Mouse (Mus musculus): ENCODE results near the gene Fam160b1. TPM values are rescaled to one million over a fixed set of nuclear protein-coding genes. Genes with fewer than 3 reads are reported as not detected.
A peak's percentile ranks its signal among the peaks of the same experiment; 100 is the strongest.

Fam160b1 gene
- polyA plus RNA-seq, 1 experiment from 2014 or later = 20.3 TPM

GRCm38 (mm10) chr19:57415031-57415807 is 54.7 kb downstream of the Fam160b1 start:
- Histone ChIP-seq H3K27ac (ENCODE audit: low read depth) (no peak overlapping the region), H3K9me3 (ENCODE audit: low read depth, low read length) (no peaks in the 10 kb centered on the region), H3K9ac (no peak overlapping the region), H3K27me3 (ENCODE audit: insufficient read depth, low read length) (no peaks in the 10 kb centered on the region), H3K4me3 (ENCODE audit: low read depth, low read length) (no peak overlapping the region), H3K36me3 (ENCODE audit: insufficient read depth) (no peaks in the 10 kb centered on the region), H3K4me1 (ENCODE audit: insufficient read depth) (peaks cover 12% of the 10 kb centered on the region), H3K4me2 (no peak overlapping the region)
- ATAC-seq (ENCODE audit: insufficient read depth) = no peak
- WGBS = 84% methylated on average over 8 of the region's 8 CpGs
- TF ChIP-seq CTCF (IDR thresholded peaks at IDR 0.05; ENCODE audit: low read depth) = no peak
- no peak for DNase-seq

GRCm38 (mm10) chr19:57417800-57418580 is 57.5 kb downstream of the Fam160b1 start:
- Histone ChIP-seq H3K4me3 (ENCODE audit: low read depth, low read length) (peak overlapping the region; percentile 2; the same call in 1 of the 2 replicates), H3K4me1 (ENCODE audit: insufficient read depth) (peaks cover 5% of the 10 kb centered on the region), H3K4me2 (peak overlapping the region; percentile 40), H3K27me3 (ENCODE audit: insufficient read depth, low read length) (no peaks in the 10 kb centered on the region), H3K9me3 (ENCODE audit: low read depth, low read length) (no peaks in the 10 kb centered on the region), H3K9ac (no peak overlapping the region), H3K36me3 (ENCODE audit: insufficient read depth) (no peaks in the 10 kb centered on the region), H3K27ac (ENCODE audit: low read depth) (no peak overlapping the region)
- WGBS = 22% methylated on average over 17 of the region's 17 CpGs
- no peak for TF ChIP-seq CTCF (IDR thresholded peaks at IDR 0.05; ENCODE audit: low read depth)
- DNase-seq = no peak
- ATAC-seq (ENCODE audit: insufficient read depth) = peak; percentile 71

- no peak overlapping the region for H3K4me3 ChIP-seq (ENCODE audit: low read depth, low read length)
- H3K4me1 ChIP-seq (ENCODE audit: insufficient read depth) = no peaks in the 10 kb centered on the region
- WGBS = 13% methylated on average over 3 of the region's 3 CpGs
- ATAC-seq (ENCODE audit: insufficient read depth) (no peak), DNase-seq (no peak)
- H3K9ac ChIP-seq = no peak overlapping the region
- H3K4me2 ChIP-seq = no peak overlapping the region
- TF ChIP-seq CTCF (IDR thresholded peaks at IDR 0.05; ENCODE audit: low read depth) = no peak
- no peaks in the 10 kb centered on the region for H3K9me3 ChIP-seq (ENCODE audit: low read depth, low read length)
- no peaks in the 10 kb centered on the region for H3K27me3 ChIP-seq (ENCODE audit: insufficient read depth, low read length)
- no peaks in the 10 kb centered on the region for H3K36me3 ChIP-seq (ENCODE audit: insufficient read depth)
- H3K27ac ChIP-seq (ENCODE audit: low read depth) = no peak overlapping the region
These were observed 62.9 kb downstream of the Fam160b1 start for GRCm38 (mm10) chr19:57423402-57423801.

DNA sequence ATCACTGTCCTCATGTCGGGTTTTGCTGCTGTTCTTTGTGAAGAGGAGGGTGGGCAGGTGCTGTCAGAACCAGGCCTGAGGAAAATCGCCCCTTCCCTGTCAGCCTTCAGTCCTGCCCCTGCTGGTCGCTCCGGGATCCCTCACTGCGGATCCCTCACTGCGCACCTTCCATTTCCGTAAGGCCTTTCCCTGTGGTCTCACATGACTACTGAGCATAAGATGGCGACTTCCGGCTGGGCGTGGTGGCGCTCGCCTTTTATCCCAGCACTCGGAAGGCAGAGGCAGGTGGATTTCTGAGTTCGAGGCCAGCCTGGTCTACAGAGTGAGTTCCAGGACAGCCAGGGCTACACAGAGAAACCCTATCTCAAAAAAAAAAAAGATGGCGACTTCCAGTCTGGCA is 64.8 kb downstream of the Fam160b1 start:
- no peaks in the 10 kb centered on the region for H3K27me3 ChIP-seq (ENCODE audit: insufficient read depth, low read length)
- no peak for TF ChIP-seq CTCF (IDR thresholded peaks at IDR 0.05; ENCODE audit: low read depth)
- H3K36me3 ChIP-seq (ENCODE audit: insufficient read depth) = no peaks in the 10 kb centered on the region
- H3K4me2 ChIP-seq = no peak overlapping the region
- no peaks in the 10 kb centered on the region for H3K4me1 ChIP-seq (ENCODE audit: insufficient read depth)
- no peak overlapping the region for H3K27ac ChIP-seq (ENCODE audit: low read depth)
- no peak overlapping the region for H3K9ac ChIP-seq
- DNase-seq (no peak), ATAC-seq (ENCODE audit: insufficient read depth) (no peak)
- H3K9me3 ChIP-seq (ENCODE audit: low read depth, low read length) = no peaks in the 10 kb centered on the region
- no peak overlapping the region for H3K4me3 ChIP-seq (ENCODE audit: low read depth, low read length)
- 97% methylated on average over 15 of the region's 15 CpGs for WGBS

GRCm38 (mm10) chr19:57426841-57427240 is 66.4 kb downstream of the Fam160b1 start:
- H3K9me3 ChIP-seq (ENCODE audit: low read depth, low read length) = no peaks in the 10 kb centered on the region
- no peak overlapping the region for H3K9ac ChIP-seq
- no peak for DNase-seq
- no peak for TF ChIP-seq CTCF (IDR thresholded peaks at IDR 0.05; ENCODE audit: low read depth)
- no peaks in the 10 kb centered on the region for H3K27me3 ChIP-seq (ENCODE audit: insufficient read depth, low read length)
- WGBS = 86% methylated on average over 8 of the region's 8 CpGs
- no peak overlapping the region for H3K4me2 ChIP-seq
- no peaks in the 10 kb centered on the region for H3K4me1 ChIP-seq (ENCODE audit: insufficient read depth)
- H3K27ac ChIP-seq (ENCODE audit: low read depth) = no peak overlapping the region
- no peak for ATAC-seq (ENCODE audit: insufficient read depth)
- no peaks in the 10 kb centered on the region for H3K36me3 ChIP-seq (ENCODE audit: insufficient read depth)
- no peak overlapping the region for H3K4me3 ChIP-seq (ENCODE audit: low read depth, low read length)

GRCm38 (mm10) chr19:57427756-57428438 is 67.4 kb downstream of the Fam160b1 start:
- no peak for TF ChIP-seq CTCF (IDR thresholded peaks at IDR 0.05; ENCODE audit: low read depth)
- Histone ChIP-seq H3K4me2 (no peak overlapping the region), H3K4me1 (ENCODE audit: insufficient read depth) (no peaks in the 10 kb centered on the region), H3K27ac (ENCODE audit: low read depth) (no peak overlapping the region), H3K36me3 (ENCODE audit: insufficient read depth) (no peaks in the 10 kb centered on the region), H3K27me3 (ENCODE audit: insufficient read depth, low read length) (no peaks in the 10 kb centered on the region), H3K4me3 (ENCODE audit: low read depth, low read length) (no peak overlapping the region), H3K9ac (no peak overlapping the region), H3K9me3 (ENCODE audit: low read depth, low read length) (no peaks in the 10 kb centered on the region)
- DNase-seq (no peak), ATAC-seq (ENCODE audit: insufficient read depth) (no peak)
- WGBS = 71% methylated on average over 14 of the region's 14 CpGs

GRCm38 (mm10) chr19:57428641-57429040 is 68.2 kb downstream of the Fam160b1 start:
- no peak for ATAC-seq (ENCODE audit: insufficient read depth)
- no peak for DNase-seq
- no peak overlapping the region for H3K4me3 ChIP-seq (ENCODE audit: low read depth, low read length)
- no peak for TF ChIP-seq CTCF (IDR thresholded peaks at IDR 0.05; ENCODE audit: low read depth)
- H3K4me2 ChIP-seq = no peak overlapping the region
- no peaks in the 10 kb centered on the region for H3K9me3 ChIP-seq (ENCODE audit: low read depth, low read length)
- WGBS = 83% methylated on average over 3 of the region's 3 CpGs
- no peak overlapping the region for H3K9ac ChIP-seq
- no peaks in the 10 kb centered on the region for H3K4me1 ChIP-seq (ENCODE audit: insufficient read depth)
- no peaks in the 10 kb centered on the region for H3K27me3 ChIP-seq (ENCODE audit: insufficient read depth, low read length)
- H3K27ac ChIP-seq (ENCODE audit: low read depth) = no peak overlapping the region
- no peaks in the 10 kb centered on the region for H3K36me3 ChIP-seq (ENCODE audit: insufficient read depth)

Measured in lung, embryonic 14.5 days (tissue).